Mouse (Mus musculus) liver, adult 2 months (tissue): ENCODE results near the gene Kcnk7. TPM values are rescaled to one million over a fixed set of nuclear protein-coding genes. Genes with fewer than 3 reads are reported as not detected.
"Not testable (repeated sequence)": the region's sequence is repeated elsewhere in the genome, so short reads cannot be mapped to it uniquely, and the experiment has no call there.

Source experiments
- DNase-seq: peaks from one replicate; pipeline ENCODE4 v3.0.0-alpha.2; 2011; ENCODE audit warnings: low read depth, low spot score; ENCODE audit errors: extremely low read depth
- H3K27ac ChIP-seq: fragments of 200-500 bp; replicated peaks from 2 replicates; pipeline ENCODE4 v1.5.1; 2012; ENCODE audit warnings: low read depth, mild to moderate bottlenecking, control low read depth, inconsistent platforms, low read length; ENCODE audit not compliant: insufficient read depth
- H3K27me3 ChIP-seq: fragments of 200-500 bp; 2 replicates; pipeline ENCODE4 v1.6.1; 2012; ENCODE audit warnings: mild to moderate bottlenecking, moderate library complexity, low read length, inconsistent platforms; ENCODE audit not compliant: control insufficient read depth, insufficient read depth
- H3K36me3 ChIP-seq: fragments of 200-500 bp; 2 replicates; pipeline ENCODE4 v1.6.1; 2012; ENCODE audit warnings: low read length, inconsistent platforms; ENCODE audit not compliant: control insufficient read depth, insufficient read depth
- H3K4me1 ChIP-seq: fragments of 200-500 bp; 2 replicates; pipeline ENCODE4 v1.6.1; 2011; ENCODE audit warnings: low read length; ENCODE audit not compliant: control insufficient read depth, insufficient read depth
- H3K4me3 ChIP-seq: fragments of 200-500 bp; 2 replicates; pipeline ENCODE4 v1.5.1; 2011; ENCODE audit warnings: low read depth, mild to moderate bottlenecking, control low read depth, low read length, moderate library complexity; ENCODE audit not compliant: insufficient read depth
- H3K79me2 ChIP-seq: fragments of 200-500 bp; 2 replicates; pipeline ENCODE4 v1.6.1; 2012; ENCODE audit warnings: inconsistent platforms, mild to moderate bottlenecking, low read length, moderate library complexity; ENCODE audit not compliant: control insufficient read depth, insufficient read depth
- H3K9ac ChIP-seq: fragments of 200-500 bp; 2 replicates; pipeline ENCODE4 v1.6.1; 2012; ENCODE audit warnings: low read depth, mild to moderate bottlenecking, control low read depth, inconsistent platforms, low read length
- CTCF ChIP-seq: fragments of 200-500 bp; IDR thresholded peaks from 2 replicates; pipeline ENCODE4 v1.5.1; 2011; ENCODE audit warnings: low read depth, low read length, control low read depth
- POLR2A ChIP-seq: fragments of 200-500 bp; IDR thresholded peaks from 2 replicates; pipeline ENCODE4 v1.6.1; 2011; ENCODE audit warnings: low read length, control low read depth; ENCODE audit not compliant: insufficient read depth; ENCODE audit errors: extremely low read depth
- WGBS: fragments of 180-500 bp; shearing (Covaris S2); methylation state at CpG from one replicate; pipeline ENCODE4 v1.1.7; 2018; 5-methylcytosine and 5-hydroxymethylcytosine counted together
- polyA plus RNA-seq: library from polyadenylated mRNA; depleted of rRNA; stranded (reverse); fragments of >200 nt; gene quantifications from 2 replicates; pipeline ENCODE4 v1.2.3, GENCODE M21; 2012
- total RNA-seq: library from RNA; depleted of rRNA; stranded (reverse); fragments of >200 nt; gene quantifications from 2 replicates; pipeline ENCODE4 v1.2.3, GENCODE M21; 2014

Gene Kcnk7
- total and polyA plus RNA-seq, 2 experiments = not detected

- no peak overlapping the region for H3K4me3 ChIP-seq
- 94% methylated on average over 13 of the region's 13 CpGs for WGBS
- DNase-seq = no peak
- H3K36me3 ChIP-seq = peaks cover 7% of the 10 kb centered on the region
- H3K79me2 ChIP-seq = peaks cover 3% of the 10 kb centered on the region
- TF ChIP-seq CTCF = no peak
- no peak for TF ChIP-seq POLR2A
- no peaks in the 10 kb centered on the region for H3K27me3 ChIP-seq
- H3K27ac ChIP-seq = no peak overlapping the region
- peaks cover 6% of the 10 kb centered on the region for H3K4me1 ChIP-seq
- no peak overlapping the region for H3K9ac ChIP-seq
These were observed 19.2 kb upstream of the Kcnk7 start for GRCm38 (mm10) chr19:5684985-5685384.

DNA sequence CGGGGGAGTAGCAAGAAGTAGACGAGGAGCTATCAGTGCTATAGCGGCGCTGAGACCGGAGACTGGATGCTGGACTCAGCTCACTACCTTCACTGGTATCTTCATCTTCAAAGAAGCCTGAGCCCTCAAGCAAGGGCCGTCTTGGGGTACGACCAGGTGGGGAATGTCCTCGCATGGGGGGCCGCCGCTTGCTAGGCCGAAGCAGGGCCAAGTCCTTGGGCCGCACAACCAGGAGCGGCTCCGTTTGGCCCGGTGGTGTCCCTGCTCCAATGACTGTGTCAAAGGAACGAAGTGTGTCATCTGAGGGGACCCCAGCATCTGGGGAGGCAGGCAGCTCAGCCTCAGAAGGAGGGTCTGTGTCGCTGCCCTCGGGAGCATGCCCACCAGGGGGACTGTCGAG, 18.7 kb upstream of the Kcnk7 start:
- Histone ChIP-seq H3K36me3 (peaks cover 7% of the 10 kb centered on the region), H3K4me1 (peaks cover 7% of the 10 kb centered on the region), H3K27ac (no peak overlapping the region), H3K4me3 (no peak overlapping the region), H3K27me3 (no peaks in the 10 kb centered on the region), H3K79me2 (peaks cover 8% of the 10 kb centered on the region), H3K9ac (no peak overlapping the region)
- no peak for DNase-seq
- TF ChIP-seq CTCF = no peak
- no peak for TF ChIP-seq POLR2A
- 97% methylated on average over 19 of the region's 19 CpGs for WGBS

- TF ChIP-seq CTCF (no peak), POLR2A (no peak)
- H3K4me1 ChIP-seq = peaks cover 11% of the 10 kb centered on the region
- H3K27ac ChIP-seq = no peak overlapping the region
- no peaks in the 10 kb centered on the region for H3K27me3 ChIP-seq
- no peak overlapping the region for H3K9ac ChIP-seq
- peaks cover 12% of the 10 kb centered on the region for H3K79me2 ChIP-seq
- peaks cover 6% of the 10 kb centered on the region for H3K36me3 ChIP-seq
- no peak overlapping the region for H3K4me3 ChIP-seq
- DNase-seq = no peak
- 96% methylated on average over 11 of the region's 11 CpGs for WGBS
These were observed 18.3 kb upstream of the Kcnk7 start for GRCm38 (mm10) chr19:5685861-5686260.

DNA sequence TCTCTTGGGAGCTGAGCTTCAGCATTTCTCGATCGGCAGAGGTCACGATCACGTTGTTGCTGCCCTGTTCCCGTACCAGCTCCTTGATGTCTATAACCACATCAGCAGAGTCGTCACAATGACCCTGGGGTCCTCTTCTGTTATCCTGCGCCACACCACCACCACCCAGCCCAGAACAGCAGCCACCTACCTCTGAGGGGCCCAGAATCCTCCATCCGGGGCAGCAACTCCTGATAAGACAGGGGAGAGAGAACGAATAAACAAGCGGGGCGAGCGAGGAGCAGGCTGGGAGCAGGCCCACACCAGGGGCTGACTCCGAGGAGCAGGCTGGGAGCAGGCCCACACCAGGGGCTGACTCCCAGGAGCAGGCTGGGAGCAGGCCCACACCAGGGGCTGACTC, 17.7 kb upstream of the Kcnk7 start:
- Histone ChIP-seq H3K4me1 (peaks cover 17% of the 10 kb centered on the region), H3K9ac (no peak overlapping the region), H3K27ac (no peak overlapping the region), H3K27me3 (no peaks in the 10 kb centered on the region), H3K79me2 (peaks cover 18% of the 10 kb centered on the region), H3K36me3 (peaks cover 5% of the 10 kb centered on the region; the same call in 1 of the 2 replicates), H3K4me3 (no peak overlapping the region)
- 92% methylated on average over 13 of the region's 13 CpGs for WGBS
- no peak for TF ChIP-seq POLR2A
- TF ChIP-seq CTCF = no peak
- no peak for DNase-seq

DNA sequence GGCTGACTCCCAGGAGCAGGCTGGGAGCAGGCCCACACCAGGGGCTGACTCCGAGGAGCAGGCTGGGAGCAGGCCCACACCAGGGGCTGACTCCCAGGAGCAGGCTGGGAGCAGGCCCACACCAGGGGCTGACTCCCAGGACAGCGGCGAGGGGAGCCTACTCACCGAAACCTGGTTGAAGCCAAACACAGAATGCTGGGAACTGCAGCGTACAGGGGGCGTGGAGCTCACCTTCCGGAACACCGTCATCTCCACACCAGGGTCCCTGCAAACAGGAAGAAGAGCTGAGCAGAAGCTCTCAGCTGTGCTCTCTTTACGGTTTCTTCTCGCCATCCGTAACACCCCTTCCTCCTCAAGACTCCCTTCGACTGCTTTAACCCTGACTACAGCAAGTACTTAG, 17.2 kb upstream of the Kcnk7 start:
- H3K27ac ChIP-seq, H3K9ac ChIP-seq, H3K4me3 ChIP-seq, H3K27me3 ChIP-seq, DNase-seq, H3K36me3 ChIP-seq: not testable (repeated sequence)
- peaks cover 23% of the 10 kb centered on the region for H3K79me2 ChIP-seq
- peaks cover 20% of the 10 kb centered on the region for H3K4me1 ChIP-seq
- WGBS = 94% methylated on average over 12 of the region's 12 CpGs

DNA sequence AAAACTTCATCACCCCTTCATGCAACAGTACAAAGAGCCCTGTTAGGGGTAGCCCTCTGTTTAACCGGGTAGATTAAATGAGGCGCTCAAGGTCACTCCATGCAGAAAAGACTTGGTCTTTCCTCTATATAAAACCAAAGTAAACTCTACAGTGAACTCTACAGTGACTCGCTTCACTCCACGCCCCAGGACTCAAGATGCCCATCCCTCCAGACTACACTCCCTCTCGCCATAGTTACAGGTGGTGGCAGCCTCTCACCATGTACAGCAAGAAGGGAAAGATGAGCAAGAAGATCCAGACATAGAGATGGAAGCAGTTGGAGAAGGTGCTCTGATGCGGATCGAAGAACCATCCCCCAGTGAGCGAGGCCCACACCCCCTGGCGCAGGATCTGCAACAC, 16.4 kb upstream of the Kcnk7 start:
- Histone ChIP-seq H3K79me2 (peaks cover 23% of the 10 kb centered on the region), H3K4me1 (peaks cover 20% of the 10 kb centered on the region), H3K9ac (peak overlapping the region; percentile 80), H3K27ac (no peak overlapping the region), H3K4me3 (peak overlapping the region; percentile 88), H3K36me3 (peaks cover 1% of the 10 kb centered on the region; the same call in 1 of the 2 replicates), H3K27me3 (no peaks in the 10 kb centered on the region)
- no peak for TF ChIP-seq POLR2A
- TF ChIP-seq CTCF = no peak
- DNase-seq = no peak
- 32% methylated on average over 9 of the region's 9 CpGs for WGBS
